In genomic region chr16:24034450-24034849, GRCm38 (mm10) we compare ENCODE assay signal across 37 mouse cellular contexts. TPM values are rescaled to one million over a fixed set of nuclear protein-coding genes. Genes with fewer than 3 reads are reported as not detected.
DNase-seq lines count a peak whose midpoint lies in the region; ATAC-seq and TF ChIP-seq lines count a peak whose summit lies in the region.
"Had no signal": no experiment of that assay in that cellular context is flagged by ENCODE, and none has a peak within 500 bp of the region (broad histone marks: within the 10 kb centered on the region; RNA-seq: fewer than 3 reads in every experiment).

No protein-coding gene starts in this region.

- no peaks in the 10 kb centered on the region for H3K36me3 ChIP-seq in kidney, adult 2 months (ENCODE audit: control insufficient read depth, insufficient read depth, low read length)
- no peaks in the 10 kb centered on the region for H3K36me3 ChIP-seq in liver, postnatal 0 days (replicated peaks; ENCODE audit: insufficient read depth, low read length)
- H3K36me3 ChIP-seq: embryonic facial prominence, embryonic 12.5 days; G1E; heart, embryonic 10.5 days; hindbrain, embryonic 12.5 days; kidney, embryonic 15.5 days; limb, embryonic 10.5 days; limb, embryonic 15.5 days; midbrain, embryonic 15.5 days; neural tube, embryonic 15.5 days had no signal

- H3K4me3 ChIP-seq in kidney, adult 2 months (ENCODE audit: insufficient read depth, low read depth, low read length): no peak overlapping the region
- H3K4me3 ChIP-seq in liver, postnatal 0 days (ENCODE audit: low read depth, low read length): no peak overlapping the region
- H3K4me3 ChIP-seq: embryonic facial prominence, embryonic 12.5 days; heart, embryonic 10.5 days; hindbrain, embryonic 12.5 days; kidney, embryonic 15.5 days; limb, embryonic 10.5 days; limb, embryonic 15.5 days; megakaryocyte, embryonic 14.5 days; midbrain, embryonic 15.5 days; neural tube, embryonic 15.5 days had no signal

- no peak for TF ChIP-seq POLR2A in kidney, adult 2 months (IDR thresholded peaks at IDR 0.05; ENCODE audit: low read depth, low read length)

- ATAC-seq in liver, postnatal 0 days: peak; percentile 56
- no peak for ATAC-seq in cerebellum, adult (ENCODE audit: insufficient number of reproducible peaks, low FRiP score, low TSS enrichment)
- ATAC-seq: forebrain, embryonic 14.5 days; hindbrain, postnatal 0 days; midbrain, embryonic 15.5 days had no signal

- H3K9me3 ChIP-seq in liver, postnatal 0 days (ENCODE audit: low read length): no peaks in the 10 kb centered on the region
- H3K9me3 ChIP-seq: embryonic facial prominence, embryonic 12.5 days; heart, embryonic 10.5 days; hindbrain, embryonic 12.5 days; kidney, embryonic 15.5 days; limb, embryonic 10.5 days; limb, embryonic 15.5 days; midbrain, embryonic 15.5 days; neural tube, embryonic 15.5 days had no signal

- no peak for TF ChIP-seq CTCF in kidney, adult 2 months (conservative IDR thresholded peaks at IDR 0.05; ENCODE audit: insufficient read depth, insufficient read length, low read depth, low read length)
- TF ChIP-seq CTCF in liver, postnatal 0 days (IDR thresholded peaks at IDR 0.05; ENCODE audit: low read depth): no peak

- peak; percentile 45 to 77 for DNase-seq in adrenal gland, adult (ENCODE audit: inconsistent age in 2 of 2, low spot score in 1 of 2)
- no peak for DNase-seq in adrenal gland, postnatal 4 days (ENCODE audit: low spot score in 2 of 2)
- peak; percentile 85 for DNase-seq in kidney, adult 2 months
- DNase-seq in kidney, postnatal 4 days: no peak
- DNase-seq in liver, postnatal 0 days: no peak
- DNase-seq in liver: no peak
- DNase-seq in cerebellum, adult 9-10 months: no peak
- DNase-seq: cerebellum, adult 11 months; cerebellum, adult 9-11 months; embryo, embryonic 11 days; gastrocnemius, postnatal 14 days; heart, postnatal 36 days; layer of hippocampus, adult 9-11 months; lung, postnatal 36 days; retina, postnatal 1 day; right cerebral cortex, postnatal 14 days; spleen, adult 18-20 months; thymus, postnatal 14 days had no signal

- no peak overlapping the region for H3K4me2 ChIP-seq in liver, postnatal 0 days (ENCODE audit: low read depth, low read length)
- H3K4me2 ChIP-seq: embryonic facial prominence, embryonic 12.5 days; hindbrain, embryonic 12.5 days; kidney, embryonic 15.5 days; limb, embryonic 15.5 days; midbrain, embryonic 15.5 days; neural tube, embryonic 15.5 days had no signal

- H3K4me1 ChIP-seq in kidney, adult 2 months (ENCODE audit: control insufficient read depth, insufficient read depth, low read length): peaks cover 11% of the 10 kb centered on the region
- H3K4me1 ChIP-seq in liver, postnatal 0 days (ENCODE audit: insufficient read depth): no peaks in the 10 kb centered on the region
- H3K4me1 ChIP-seq: embryonic facial prominence, embryonic 12.5 days; heart, embryonic 10.5 days; hindbrain, embryonic 12.5 days; kidney, embryonic 15.5 days; limb, embryonic 10.5 days; limb, embryonic 15.5 days; midbrain, embryonic 15.5 days; neural tube, embryonic 15.5 days had no signal

- no peak for TF ChIP-seq EP300 in liver, postnatal 0 days (IDR thresholded peaks at IDR 0.05; ENCODE audit: low read depth)

- no peaks in the 10 kb centered on the region for H3K27me3 ChIP-seq in kidney, adult 2 months (replicated peaks; ENCODE audit: control insufficient read depth, insufficient read depth, low read length)
- H3K27me3 ChIP-seq in liver, postnatal 0 days (ENCODE audit: insufficient read depth, low read length): no peaks in the 10 kb centered on the region
- H3K27me3 ChIP-seq: embryonic facial prominence, embryonic 12.5 days; hindbrain, embryonic 12.5 days; kidney, embryonic 15.5 days; limb, embryonic 15.5 days; megakaryocyte, embryonic 14.5 days; midbrain, embryonic 15.5 days; neural tube, embryonic 15.5 days had no signal

- WGBS in kidney, adult 2 months: 60% methylated on average over 2 of the region's 2 CpGs
- 57% methylated on average over 2 of the region's 2 CpGs for WGBS in liver, postnatal 0 days (ENCODE audit: insufficient replicate concordance)

- no peak overlapping the region for H3K9ac ChIP-seq in liver, postnatal 0 days (replicated peaks)
- H3K9ac ChIP-seq: embryonic facial prominence, embryonic 12.5 days; hindbrain, embryonic 12.5 days; kidney, embryonic 15.5 days; limb, embryonic 15.5 days; midbrain, embryonic 15.5 days; neural tube, embryonic 15.5 days had no signal

- peak overlapping the region; percentile 98 for H3K27ac ChIP-seq in kidney, adult 2 months (ENCODE audit: insufficient read depth, low read depth, low read length)
- peak overlapping the region; percentile 60 for H3K27ac ChIP-seq in liver, postnatal 0 days (ENCODE audit: low read depth)
- H3K27ac ChIP-seq: embryonic facial prominence, embryonic 12.5 days; heart, embryonic 10.5 days; hindbrain, embryonic 12.5 days; hindbrain, postnatal 0 days; kidney, embryonic 15.5 days; limb, embryonic 10.5 days; limb, embryonic 15.5 days; midbrain, embryonic 15.5 days; neural tube, embryonic 15.5 days had no signal

RNA-seq across cellular contexts. Expression of gene Bcl6, which starts 45.8 kb away (rescaled TPM):
- total RNA-seq in adrenal gland, postnatal 4 days (2021): 10 to 100 TPM; 30.2 to 31.3 TPM
- polyA plus RNA-seq in kidney, adult 2 months (2012; rRNA removed): 11.7 and 13.0 TPM in 2 replicates
- polyA plus RNA-seq in liver, postnatal 0 days (2015; fragmentation: Nextera tagmentation; extraction: Ambion mirVana): 0.46 and 0.69 TPM in 2 replicates
- polyA plus RNA-seq: G1E had no signal

RNA-seq across cellular contexts. Expression of gene Gm37419, which starts 46.2 kb away (rescaled TPM):
- total RNA-seq in adrenal gland, postnatal 4 days (2021): not detected
- polyA plus RNA-seq in kidney, adult 2 months (2012; rRNA removed): not detected in 2 replicates
- polyA plus RNA-seq in liver, postnatal 0 days (2015; fragmentation: Nextera tagmentation; extraction: Ambion mirVana): not detected in 2 replicates
- total RNA-seq: G1E; gastrocnemius, postnatal 14 days; granulocyte monocyte progenitor cell, adult 5-6 weeks; heart, postnatal 36 days; hindbrain, postnatal 0 days; left cerebral cortex, postnatal 10 days had no signal
- polyA plus RNA-seq: embryonic facial prominence, embryonic 12.5 days; forebrain, embryonic 14.5 days; G1E; heart, embryonic 10.5 days; heart, embryonic 16.5 days; hindbrain, embryonic 12.5 days; hindbrain, postnatal 0 days; kidney, embryonic 15.5 days; limb, embryonic 10.5 days; limb, embryonic 15.5 days; liver, embryonic 16.5 days; lung, embryonic 16.5 days; midbrain, embryonic 15.5 days; neural tube, embryonic 15.5 days; stomach, embryonic 16.5 days had no signal

Comparison
In these comparisons a context has a peak if more than half of its experiments do, and no peak if none do; other contexts are left out.
1. DNase-seq: peak in adrenal gland, adult (2 of 2) and kidney, adult 2 months (single experiment); none in adrenal gland, postnatal 4 days (0 of 2), kidney, postnatal 4 days (0 of 2), liver, postnatal 0 days (single experiment), liver (single experiment) and cerebellum, adult 9-10 months (single experiment).